Mouse (Mus musculus): ENCODE measurements around the gene Zfp563. TPM values are rescaled to one million over a fixed set of nuclear protein-coding genes. Genes with fewer than 3 reads are reported as not detected.

Zfp563 gene
- polyA plus RNA-seq (2015; fragmentation: Nextera tagmentation; extraction: Ambion mirVana): 25.0 and 26.8 TPM in 2 replicates

DNA sequence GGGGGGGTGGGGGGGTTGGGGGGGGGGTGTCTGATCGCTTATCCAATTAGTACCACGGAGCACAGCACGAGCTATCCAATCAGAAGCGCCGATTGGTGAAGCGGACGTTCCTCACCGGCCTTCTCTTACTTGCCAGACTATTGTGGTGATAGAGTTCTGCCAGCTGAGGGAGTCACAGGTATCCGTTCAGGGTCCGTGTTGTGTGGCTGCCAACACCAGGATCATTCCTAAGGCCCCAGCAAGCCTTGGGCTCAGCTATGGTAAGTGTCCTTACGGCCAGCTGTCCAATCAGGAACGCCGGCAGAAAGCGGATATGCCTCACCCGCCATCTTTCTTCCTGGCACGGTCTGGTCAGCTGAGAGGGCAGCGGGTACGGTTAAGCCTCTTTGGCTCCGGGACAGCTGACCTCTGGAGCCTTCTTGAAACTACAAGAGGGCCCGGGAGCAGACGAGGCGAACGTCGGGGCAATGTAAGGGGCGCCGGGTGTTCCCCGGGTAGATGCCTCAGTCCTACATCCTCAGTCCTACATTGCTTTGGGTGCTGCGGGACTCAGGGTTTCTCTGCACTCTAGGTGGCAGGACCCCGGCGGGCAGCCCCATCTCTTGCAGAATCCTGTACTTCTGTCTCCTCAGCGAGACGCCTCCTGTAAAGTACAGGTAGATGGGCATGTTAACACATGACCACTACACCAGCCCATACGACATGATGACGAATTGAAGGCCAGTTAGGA lies at the start of gene Zfp563:
Gene Zfp563 (plus strand): TSS at position 91 of the 730 bp plus-strand sequence.
- 2% methylated on average over 34 of the region's 34 CpGs for WGBS
- Histone ChIP-seq H3K4me1 (replicated peaks; ENCODE audit: control insufficient read depth, insufficient read depth, low read length) (peaks cover 21% of the 10 kb centered on the region), H3K36me3 (ENCODE audit: control insufficient read depth, insufficient read depth) (no peaks in the 10 kb centered on the region), H3K9me3 (ENCODE audit: control insufficient read depth, low read length) (no peaks in the 10 kb centered on the region), H3K9ac (replicated peaks; ENCODE audit: low read depth, low read length) (peak within 1 kb of the TSS; percentile 93), H3K27ac (ENCODE audit: low read length) (peak within 1 kb of the TSS; percentile 85), H3K4me2 (ENCODE audit: low read length) (peak within 1 kb of the TSS; percentile 84), H3K27me3 (replicated peaks; ENCODE audit: control insufficient read depth, insufficient read depth, low read length) (no peaks in the 10 kb centered on the region), H3K4me3 (replicated peaks; ENCODE audit: low read length) (peak within 1 kb of the TSS; percentile 86)
- ATAC-seq: peak; percentile 85

- ATAC-seq: no peak
- WGBS: 6% methylated on average over 1 of the region's 1 CpGs
- no peak overlapping the region for H3K9ac ChIP-seq (replicated peaks; ENCODE audit: low read depth, low read length)
- no peaks in the 10 kb centered on the region for H3K4me1 ChIP-seq (replicated peaks; ENCODE audit: control insufficient read depth, insufficient read depth, low read length)
- no peak overlapping the region for H3K27ac ChIP-seq (ENCODE audit: low read length)
- H3K9me3 ChIP-seq (ENCODE audit: control insufficient read depth, low read length): no peaks in the 10 kb centered on the region
- no peak overlapping the region for H3K4me2 ChIP-seq (ENCODE audit: low read length)
- no peaks in the 10 kb centered on the region for H3K27me3 ChIP-seq (replicated peaks; ENCODE audit: control insufficient read depth, insufficient read depth, low read length)
- H3K36me3 ChIP-seq (ENCODE audit: control insufficient read depth, insufficient read depth): no peaks in the 10 kb centered on the region
- H3K4me3 ChIP-seq (replicated peaks; ENCODE audit: low read length): no peak overlapping the region
Observed at GRCm38 (mm10) chr17:33058791-33059190, 30.3 kb upstream of the Zfp563 start.

GRCm38 (mm10) chr17:33063001-33063400 lies 26.1 kb upstream of the Zfp563 start:
- whole genome bisulfite sequencing: 0% methylated on average over 1 of the region's 1 CpGs
- Histone ChIP-seq H3K4me1 (replicated peaks; ENCODE audit: control insufficient read depth, insufficient read depth, low read length) (no peaks in the 10 kb centered on the region), H3K27ac (ENCODE audit: low read length) (no peak overlapping the region), H3K36me3 (ENCODE audit: control insufficient read depth, insufficient read depth) (no peaks in the 10 kb centered on the region), H3K4me3 (replicated peaks; ENCODE audit: low read length) (no peak overlapping the region), H3K9me3 (ENCODE audit: control insufficient read depth, low read length) (no peaks in the 10 kb centered on the region), H3K4me2 (ENCODE audit: low read length) (no peak overlapping the region), H3K9ac (replicated peaks; ENCODE audit: low read depth, low read length) (no peak overlapping the region), H3K27me3 (replicated peaks; ENCODE audit: control insufficient read depth, insufficient read depth, low read length) (no peaks in the 10 kb centered on the region)
- ATAC-seq: no peak

- Histone ChIP-seq H3K4me1 (replicated peaks; ENCODE audit: control insufficient read depth, insufficient read depth, low read length) (no peaks in the 10 kb centered on the region), H3K4me2 (ENCODE audit: low read length) (no peak within 1 kb of the TSS), H3K9ac (replicated peaks; ENCODE audit: low read depth, low read length) (no peak within 1 kb of the TSS), H3K36me3 (ENCODE audit: control insufficient read depth, insufficient read depth) (no peaks in the 10 kb centered on the region), H3K4me3 (replicated peaks; ENCODE audit: low read length) (no peak within 1 kb of the TSS), H3K9me3 (ENCODE audit: control insufficient read depth, low read length) (no peaks in the 10 kb centered on the region), H3K27me3 (replicated peaks; ENCODE audit: control insufficient read depth, insufficient read depth, low read length) (no peaks in the 10 kb centered on the region), H3K27ac (ENCODE audit: low read length) (no peak within 1 kb of the TSS)
- no peak for ATAC-seq
- WGBS: 56% methylated on average over 1 of the region's 1 CpGs
Observed at GRCm38 (mm10) chr17:33067958-33068357, 21.2 kb upstream of the Zfp563 start, which contains the start of gene 4921501E09Rik. Gene 4921501E09Rik (minus strand): TSS chr17:33068058.

DNA sequence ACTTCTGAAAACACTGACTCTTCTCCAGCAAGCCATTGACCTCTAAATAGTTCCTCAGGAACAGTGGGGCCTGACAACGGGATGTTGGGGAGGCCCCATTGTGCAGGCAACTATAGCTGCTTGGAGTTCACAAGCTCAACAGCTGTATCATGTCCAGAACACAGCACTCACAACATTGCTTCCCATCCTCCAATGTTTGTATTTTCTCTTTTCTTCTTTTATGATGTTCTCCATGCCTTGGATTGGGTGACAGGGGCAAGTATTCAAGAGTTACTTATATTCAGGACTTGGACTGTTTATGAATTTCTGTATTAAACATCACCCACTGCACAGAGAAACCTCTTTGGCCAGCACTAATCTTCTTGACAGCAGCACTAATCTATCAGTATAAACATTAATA lies 2.5 kb downstream of the Zfp563 start:
- Histone ChIP-seq H3K27me3 (replicated peaks; ENCODE audit: control insufficient read depth, insufficient read depth, low read length) (no peaks in the 10 kb centered on the region), H3K9me3 (ENCODE audit: control insufficient read depth, low read length) (no peaks in the 10 kb centered on the region), H3K27ac (ENCODE audit: low read length) (no peak overlapping the region), H3K4me3 (replicated peaks; ENCODE audit: low read length) (no peak overlapping the region), H3K9ac (replicated peaks; ENCODE audit: low read depth, low read length) (no peak overlapping the region), H3K4me2 (ENCODE audit: low read length) (no peak overlapping the region), H3K36me3 (ENCODE audit: control insufficient read depth, insufficient read depth) (no peaks in the 10 kb centered on the region), H3K4me1 (replicated peaks; ENCODE audit: control insufficient read depth, insufficient read depth, low read length) (peaks cover 21% of the 10 kb centered on the region)
- WGBS: 100% methylated on average over 1 of the region's 1 CpGs
- no peak for ATAC-seq

DNA sequence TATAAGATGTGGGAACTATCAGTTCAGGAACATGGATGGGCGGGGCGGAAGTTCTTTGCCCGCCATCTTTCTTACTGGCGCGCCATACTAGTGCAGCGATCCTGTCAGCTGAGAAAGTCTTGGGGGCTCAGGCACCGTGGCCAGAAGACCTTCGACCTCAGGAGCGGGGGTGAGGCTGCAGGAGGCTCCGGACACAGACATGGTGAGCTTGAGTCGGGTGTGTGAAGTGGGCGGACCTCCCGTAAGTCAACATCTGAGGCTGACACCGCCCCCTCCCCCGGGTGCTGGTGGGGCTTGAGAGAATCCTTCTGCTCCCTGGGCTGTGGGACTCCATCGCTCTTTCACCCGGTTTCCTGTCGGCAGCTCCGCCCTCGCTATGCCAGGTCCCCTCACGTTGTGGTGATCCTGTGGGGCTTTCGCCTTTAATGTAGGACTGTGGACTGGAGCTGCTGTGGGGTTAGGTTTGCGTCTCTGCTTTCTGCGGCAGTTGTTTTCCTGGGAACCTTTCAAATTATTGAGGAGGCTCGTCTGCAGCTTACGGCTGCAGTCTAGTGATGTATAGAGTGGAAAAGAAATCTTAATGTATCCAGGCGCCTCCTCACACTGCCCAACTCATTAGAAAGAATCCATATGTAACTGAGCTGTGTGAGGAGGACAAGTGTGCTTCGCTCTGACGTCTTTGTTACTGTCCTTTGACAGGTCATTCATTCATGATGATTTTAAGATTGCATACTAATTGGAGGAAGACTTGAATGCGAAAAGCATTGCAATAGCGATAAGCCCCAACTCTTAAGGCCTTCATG lies 3.5 kb downstream of the Zfp563 start:
- peak overlapping the region; percentile 70 for H3K4me3 ChIP-seq (replicated peaks; ENCODE audit: low read length)
- 1% methylated on average over 31 of the region's 31 CpGs for WGBS
- no peaks in the 10 kb centered on the region for H3K9me3 ChIP-seq (ENCODE audit: control insufficient read depth, low read length)
- H3K27me3 ChIP-seq (replicated peaks; ENCODE audit: control insufficient read depth, insufficient read depth, low read length): no peaks in the 10 kb centered on the region
- no peaks in the 10 kb centered on the region for H3K36me3 ChIP-seq (ENCODE audit: control insufficient read depth, insufficient read depth)
- H3K9ac ChIP-seq (replicated peaks; ENCODE audit: low read depth, low read length): peak overlapping the region; percentile 78
- H3K27ac ChIP-seq (ENCODE audit: low read length): peak overlapping the region; percentile 89
- H3K4me2 ChIP-seq (ENCODE audit: low read length): peak overlapping the region; percentile 80
- H3K4me1 ChIP-seq (replicated peaks; ENCODE audit: control insufficient read depth, insufficient read depth, low read length): peaks cover 21% of the 10 kb centered on the region
- peak; percentile 74 for ATAC-seq

GRCm38 (mm10) chr17:33097396-33097795 lies 8.3 kb downstream of the Zfp563 start:
- Histone ChIP-seq H3K4me2 (ENCODE audit: low read length) (no peak overlapping the region), H3K27ac (ENCODE audit: low read length) (no peak overlapping the region), H3K27me3 (replicated peaks; ENCODE audit: control insufficient read depth, insufficient read depth, low read length) (no peaks in the 10 kb centered on the region), H3K9me3 (ENCODE audit: control insufficient read depth, low read length) (no peaks in the 10 kb centered on the region), H3K9ac (replicated peaks; ENCODE audit: low read depth, low read length) (no peak overlapping the region), H3K4me1 (replicated peaks; ENCODE audit: control insufficient read depth, insufficient read depth, low read length) (peaks cover 9% of the 10 kb centered on the region), H3K4me3 (replicated peaks; ENCODE audit: low read length) (no peak overlapping the region), H3K36me3 (ENCODE audit: control insufficient read depth, insufficient read depth) (no peaks in the 10 kb centered on the region)
- no peak for ATAC-seq
- WGBS: 89% methylated on average over 2 of the region's 2 CpGs

DNA sequence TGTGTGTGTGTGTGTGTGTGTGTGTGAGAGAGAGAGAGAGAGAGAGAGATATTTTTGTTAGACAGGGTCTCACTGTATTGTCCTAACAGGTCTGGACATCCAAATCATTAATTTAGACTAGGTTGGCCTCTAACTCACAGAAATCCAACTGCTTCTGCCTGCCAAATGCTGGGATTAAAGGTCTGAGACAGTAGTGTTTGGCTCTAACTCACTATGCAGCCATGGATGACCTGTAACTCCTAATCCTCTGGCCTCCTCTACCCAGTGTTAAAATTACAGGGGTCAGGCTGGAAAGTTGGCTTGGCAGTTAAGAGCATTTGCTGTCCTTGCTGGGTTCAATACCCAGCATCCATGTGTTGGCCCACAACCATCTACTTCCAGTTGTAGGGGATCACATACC lies 35.4 kb downstream of the Zfp563 start:
- H3K4me3 ChIP-seq (replicated peaks; ENCODE audit: low read length): no peak overlapping the region
- no peak overlapping the region for H3K27ac ChIP-seq (ENCODE audit: low read length)
- H3K9me3 ChIP-seq (ENCODE audit: control insufficient read depth, low read length): no peaks in the 10 kb centered on the region
- H3K36me3 ChIP-seq (ENCODE audit: control insufficient read depth, insufficient read depth): no peaks in the 10 kb centered on the region
- no peaks in the 10 kb centered on the region for H3K27me3 ChIP-seq (replicated peaks; ENCODE audit: control insufficient read depth, insufficient read depth, low read length)
- H3K4me2 ChIP-seq (ENCODE audit: low read length): no peak overlapping the region
- no peaks in the 10 kb centered on the region for H3K4me1 ChIP-seq (replicated peaks; ENCODE audit: control insufficient read depth, insufficient read depth, low read length)
- no peak for ATAC-seq
- H3K9ac ChIP-seq (replicated peaks; ENCODE audit: low read depth, low read length): no peak overlapping the region

DNA sequence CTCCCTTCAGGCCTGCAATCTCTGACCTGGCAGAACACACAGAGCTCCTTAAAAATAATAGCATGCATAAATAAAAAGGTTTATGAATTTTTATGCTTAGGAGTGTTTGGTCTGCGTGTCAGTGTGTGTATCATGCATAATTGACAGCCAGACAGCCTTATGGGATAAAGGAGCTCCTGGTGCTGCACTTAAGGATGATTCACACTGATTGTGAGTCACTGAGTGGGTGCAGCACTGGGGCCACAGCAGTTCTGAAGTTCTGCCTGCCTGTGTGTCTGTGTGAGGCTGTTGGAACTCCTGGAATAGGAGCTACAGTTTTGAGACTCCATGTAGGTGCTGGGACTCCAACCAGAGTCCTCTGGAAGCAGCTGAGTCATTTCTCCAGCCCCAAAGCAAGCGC lies 37.1 kb downstream of the Zfp563 start:
- H3K4me2 ChIP-seq (ENCODE audit: low read length): no peak overlapping the region
- H3K4me1 ChIP-seq (replicated peaks; ENCODE audit: control insufficient read depth, insufficient read depth, low read length): no peaks in the 10 kb centered on the region
- no peaks in the 10 kb centered on the region for H3K9me3 ChIP-seq (ENCODE audit: control insufficient read depth, low read length)
- ATAC-seq: no peak
- no peaks in the 10 kb centered on the region for H3K27me3 ChIP-seq (replicated peaks; ENCODE audit: control insufficient read depth, insufficient read depth, low read length)
- no peak overlapping the region for H3K27ac ChIP-seq (ENCODE audit: low read length)
- no peaks in the 10 kb centered on the region for H3K36me3 ChIP-seq (ENCODE audit: control insufficient read depth, insufficient read depth)
- H3K9ac ChIP-seq (replicated peaks; ENCODE audit: low read depth, low read length): no peak overlapping the region
- whole genome bisulfite sequencing: 59% methylated on average over 2 of the region's 2 CpGs
- no peak overlapping the region for H3K4me3 ChIP-seq (replicated peaks; ENCODE audit: low read length)
